Mouse (Mus musculus): Measurements from ENCODE around the gene Mydgf. TPM values are rescaled to one million over a fixed set of nuclear protein-coding genes. Genes with fewer than 3 reads are reported as not detected.

Gene Mydgf
- polyA plus RNA-seq, 1 experiment from 2014 or later: 78.4 TPM

DNA sequence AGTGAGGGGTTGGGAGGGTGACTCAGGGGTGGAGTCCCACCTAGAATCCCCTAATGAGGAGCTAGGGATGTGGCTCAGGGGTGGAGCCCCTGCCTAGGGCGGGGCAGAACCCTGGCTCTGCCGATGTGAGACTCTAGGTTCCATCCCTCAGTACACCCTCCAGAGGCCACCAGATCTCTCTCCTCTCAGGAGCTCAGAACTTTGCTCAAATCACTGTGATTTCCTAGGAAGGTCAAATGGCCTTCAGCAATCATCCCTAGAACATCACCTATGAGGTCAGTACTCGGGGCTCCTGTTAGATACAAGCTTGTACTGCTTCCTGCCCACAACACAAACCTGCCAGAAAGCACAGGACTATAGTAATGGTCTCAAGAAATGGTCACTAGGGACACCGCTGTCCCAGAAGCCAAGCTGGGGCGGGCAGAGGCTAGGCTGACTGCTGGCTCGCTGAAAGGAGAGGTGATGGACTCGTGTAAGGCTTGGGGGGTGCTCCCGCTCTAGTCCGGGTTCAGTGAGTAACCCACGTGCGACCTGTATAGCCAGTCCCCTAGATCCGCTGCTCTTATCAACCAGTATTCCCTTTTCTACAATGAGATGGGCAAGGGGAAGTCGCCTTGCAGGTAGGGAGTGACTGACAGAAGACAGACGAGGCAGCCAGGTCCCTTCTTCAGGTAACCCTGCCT lies 604 bp downstream of the Mydgf start:
- H3K27ac ChIP-seq (replicated peaks): peak overlapping the region; percentile 85
- 2% methylated on average over 14 of the region's 14 CpGs for WGBS
- DNase-seq (ENCODE audit: low spot score): no peak
- H3K9me3 ChIP-seq (replicated peaks): no peaks in the 10 kb centered on the region
- peaks cover 62% of the 10 kb centered on the region for H3K36me3 ChIP-seq
- H3K27me3 ChIP-seq (ENCODE audit: low read depth, poor library complexity, severe bottlenecking): no peaks in the 10 kb centered on the region
- H3K4me1 ChIP-seq: peaks cover 38% of the 10 kb centered on the region
- peak overlapping the region; percentile 79 for H3K4me3 ChIP-seq

GRCm38 (mm10) chr17:56175416-56175815 lies 8.3 kb downstream of the Mydgf start:
- Histone ChIP-seq H3K9me3 (replicated peaks) (no peaks in the 10 kb centered on the region), H3K4me3 (no peak overlapping the region), H3K4me1 (peaks cover 7% of the 10 kb centered on the region), H3K27me3 (ENCODE audit: low read depth, poor library complexity, severe bottlenecking) (no peaks in the 10 kb centered on the region), H3K27ac (replicated peaks) (no peak overlapping the region), H3K36me3 (peaks cover 62% of the 10 kb centered on the region)
- DNase-seq (ENCODE audit: low spot score): no peak
- 98% methylated on average over 3 of the region's 3 CpGs for WGBS

DNA sequence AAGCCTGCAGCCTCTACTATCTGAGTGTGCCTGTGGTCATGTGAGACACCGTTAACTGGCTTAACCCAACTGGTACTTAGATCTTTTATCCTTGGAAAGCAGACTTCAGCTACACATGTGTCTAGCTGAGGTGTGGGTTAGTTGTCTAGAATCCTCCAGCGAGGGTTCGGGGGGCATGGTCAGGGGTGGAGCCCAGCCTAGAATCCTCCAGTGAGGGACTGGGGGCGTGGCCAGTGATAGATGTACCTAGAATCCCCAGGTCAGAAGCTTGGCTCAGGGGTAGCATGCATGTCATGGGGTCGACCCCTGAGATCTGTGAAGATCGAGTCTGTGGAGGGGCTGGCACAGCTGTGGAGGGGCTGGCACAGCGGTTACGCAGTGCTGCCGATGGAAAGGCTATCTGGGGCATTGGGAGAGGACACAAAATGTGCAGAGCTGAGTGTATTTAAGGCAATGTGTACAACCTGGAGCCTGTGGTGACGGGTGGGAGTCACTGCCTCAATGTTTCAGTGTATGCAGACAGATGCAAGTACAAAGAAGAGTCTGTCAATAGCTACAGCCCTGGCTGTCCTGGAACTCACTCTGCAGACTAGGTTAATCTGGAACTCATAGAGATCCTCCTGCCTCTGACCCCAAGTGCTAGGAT lies 10.2 kb downstream of the Mydgf start:
- Histone ChIP-seq H3K27ac (replicated peaks) (no peak overlapping the region), H3K4me1 (peaks cover 17% of the 10 kb centered on the region), H3K36me3 (peaks cover 43% of the 10 kb centered on the region), H3K27me3 (ENCODE audit: low read depth, poor library complexity, severe bottlenecking) (no peaks in the 10 kb centered on the region), H3K4me3 (no peak overlapping the region), H3K9me3 (replicated peaks) (no peaks in the 10 kb centered on the region)
- 59% methylated on average over 10 of the region's 10 CpGs for WGBS
- no peak for DNase-seq (ENCODE audit: low spot score)

DNA sequence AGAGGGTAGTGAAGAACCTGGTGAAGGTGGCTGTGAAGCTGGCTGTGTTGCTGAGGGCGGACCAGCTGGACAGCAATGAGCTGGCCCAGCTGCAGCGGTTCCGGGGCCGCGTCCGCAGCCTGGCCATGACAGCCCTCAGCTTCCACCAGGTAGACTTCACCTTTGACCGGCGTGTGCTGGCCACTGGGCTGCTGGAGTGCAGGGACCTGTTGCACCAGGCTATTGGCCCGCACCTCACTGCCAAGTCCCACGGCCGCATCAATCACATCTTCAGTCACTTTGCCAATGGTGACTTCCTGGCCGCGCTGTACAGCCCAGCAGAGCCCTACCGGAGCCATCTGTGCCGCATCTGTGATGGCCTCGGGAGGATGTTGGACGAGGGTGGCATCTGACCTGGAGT lies 11.8 kb downstream of the Mydgf start:
- DNase-seq (ENCODE audit: low spot score): no peak
- H3K9me3 ChIP-seq (replicated peaks): no peaks in the 10 kb centered on the region
- WGBS: 97% methylated on average over 17 of the region's 17 CpGs
- peaks cover 17% of the 10 kb centered on the region for H3K4me1 ChIP-seq
- no peak overlapping the region for H3K4me3 ChIP-seq
- H3K27ac ChIP-seq (replicated peaks): no peak overlapping the region
- peaks cover 26% of the 10 kb centered on the region for H3K36me3 ChIP-seq
- H3K27me3 ChIP-seq (ENCODE audit: low read depth, poor library complexity, severe bottlenecking): no peaks in the 10 kb centered on the region

GRCm38 (mm10) chr17:56171456-56171855 lies 12.3 kb downstream of the Mydgf start:
- 93% methylated on average over 9 of the region's 9 CpGs for WGBS
- H3K4me3 ChIP-seq: no peak overlapping the region
- peaks cover 22% of the 10 kb centered on the region for H3K36me3 ChIP-seq
- peaks cover 17% of the 10 kb centered on the region for H3K4me1 ChIP-seq
- DNase-seq (ENCODE audit: low spot score): no peak
- H3K9me3 ChIP-seq (replicated peaks): no peaks in the 10 kb centered on the region
- H3K27me3 ChIP-seq (ENCODE audit: low read depth, poor library complexity, severe bottlenecking): no peaks in the 10 kb centered on the region
- no peak overlapping the region for H3K27ac ChIP-seq (replicated peaks)

DNA sequence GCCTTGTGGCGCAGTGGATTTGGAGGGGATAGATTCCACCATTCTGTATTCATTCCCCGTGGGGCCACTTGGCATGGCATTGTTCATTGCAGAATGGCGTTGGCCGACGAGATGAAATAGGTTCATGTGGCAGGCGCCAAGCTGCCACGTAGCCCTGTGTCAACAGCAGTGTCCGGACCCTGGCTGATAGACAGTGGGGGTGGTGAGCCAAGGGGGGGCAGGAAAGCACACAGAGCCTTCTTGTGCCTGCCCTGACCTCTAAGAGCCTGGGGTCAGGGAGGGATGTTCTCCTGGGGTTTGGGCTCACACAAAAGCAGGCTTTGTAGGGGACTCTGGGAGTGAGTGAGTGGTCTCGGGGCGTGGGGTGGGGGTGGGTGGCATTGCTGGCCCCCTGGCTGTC lies 13.1 kb downstream of the Mydgf start:
- Histone ChIP-seq H3K27ac (replicated peaks) (peak overlapping the region; percentile 73), H3K9me3 (replicated peaks) (no peaks in the 10 kb centered on the region), H3K4me1 (peaks cover 19% of the 10 kb centered on the region), H3K4me3 (no peak overlapping the region), H3K27me3 (ENCODE audit: low read depth, poor library complexity, severe bottlenecking) (no peaks in the 10 kb centered on the region), H3K36me3 (peaks cover 14% of the 10 kb centered on the region)
- DNase-seq (ENCODE audit: low spot score): peak; percentile 39
- 35% methylated on average over 10 of the region's 10 CpGs for WGBS

- Histone ChIP-seq H3K27ac (replicated peaks) (peak overlapping the region; percentile 73), H3K4me1 (peaks cover 23% of the 10 kb centered on the region), H3K9me3 (replicated peaks) (no peaks in the 10 kb centered on the region), H3K27me3 (ENCODE audit: low read depth, poor library complexity, severe bottlenecking) (no peaks in the 10 kb centered on the region), H3K4me3 (0 out of 2 replicates have a peak overlapping the region, but pooled peaks have one; percentile 4), H3K36me3 (peaks cover 6% of the 10 kb centered on the region)
- no peak for DNase-seq (ENCODE audit: low spot score)
- 71% methylated on average over 6 of the region's 6 CpGs for WGBS
Observed at GRCm38 (mm10) chr17:56169830-56170229, 13.9 kb downstream of the Mydgf start.

GRCm38 (mm10) chr17:56165671-56166070 lies 18.0 kb downstream of the Mydgf start:
- Histone ChIP-seq H3K27ac (replicated peaks) (no peak overlapping the region), H3K27me3 (ENCODE audit: low read depth, poor library complexity, severe bottlenecking) (peaks cover 12% of the 10 kb centered on the region), H3K4me3 (no peak overlapping the region), H3K4me1 (peaks cover 37% of the 10 kb centered on the region), H3K36me3 (no peaks in the 10 kb centered on the region), H3K9me3 (replicated peaks) (no peaks in the 10 kb centered on the region)
- 76% methylated on average over 11 of the region's 11 CpGs for WGBS
- no peak for DNase-seq (ENCODE audit: low spot score)

- no peak overlapping the region for H3K4me3 ChIP-seq
- 85% methylated on average over 3 of the region's 3 CpGs for WGBS
- no peak for DNase-seq (ENCODE audit: low spot score)
- H3K27me3 ChIP-seq (ENCODE audit: low read depth, poor library complexity, severe bottlenecking): peaks cover 18% of the 10 kb centered on the region
- no peaks in the 10 kb centered on the region for H3K36me3 ChIP-seq
- no peaks in the 10 kb centered on the region for H3K9me3 ChIP-seq (replicated peaks)
- peaks cover 25% of the 10 kb centered on the region for H3K4me1 ChIP-seq
- H3K27ac ChIP-seq (replicated peaks): no peak overlapping the region
Observed at GRCm38 (mm10) chr17:56164510-56164909, 19.2 kb downstream of the Mydgf start.

DNA sequence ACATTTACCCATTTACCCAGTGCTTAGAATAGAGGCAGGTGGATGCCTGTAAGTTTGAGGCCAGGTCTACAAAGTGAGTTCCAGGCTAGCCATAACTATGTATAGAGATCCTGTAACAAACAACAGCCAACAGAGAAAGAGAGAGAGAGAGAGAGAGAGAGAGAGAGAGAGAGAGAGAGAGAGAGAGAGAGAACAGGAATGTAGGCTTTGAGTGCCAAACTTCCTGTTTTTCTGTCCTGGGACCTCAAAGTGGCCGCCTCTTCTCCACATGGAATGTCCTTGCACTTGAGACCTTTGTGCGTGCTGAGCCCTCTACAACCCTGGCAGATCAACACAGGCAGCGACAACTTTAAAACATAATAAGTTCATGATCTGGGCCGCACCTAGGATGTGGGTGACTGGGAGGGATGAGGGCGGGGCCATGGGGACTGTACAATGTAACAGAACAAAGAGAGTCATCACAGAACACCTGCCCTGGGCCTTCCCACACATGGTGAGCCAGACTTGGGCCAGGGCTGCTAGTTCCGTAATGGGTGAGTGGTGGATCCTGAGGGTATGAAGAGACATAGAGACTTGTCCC lies 20.1 kb downstream of the Mydgf start:
- WGBS: 83% methylated on average over 6 of the region's 6 CpGs
- H3K27me3 ChIP-seq (ENCODE audit: low read depth, poor library complexity, severe bottlenecking): peaks cover 27% of the 10 kb centered on the region
- peaks cover 25% of the 10 kb centered on the region for H3K4me1 ChIP-seq
- no peaks in the 10 kb centered on the region for H3K36me3 ChIP-seq
- H3K9me3 ChIP-seq (replicated peaks): no peaks in the 10 kb centered on the region
- no peak overlapping the region for H3K4me3 ChIP-seq
- no peak overlapping the region for H3K27ac ChIP-seq (replicated peaks)
- no peak for DNase-seq (ENCODE audit: low spot score)

DNA sequence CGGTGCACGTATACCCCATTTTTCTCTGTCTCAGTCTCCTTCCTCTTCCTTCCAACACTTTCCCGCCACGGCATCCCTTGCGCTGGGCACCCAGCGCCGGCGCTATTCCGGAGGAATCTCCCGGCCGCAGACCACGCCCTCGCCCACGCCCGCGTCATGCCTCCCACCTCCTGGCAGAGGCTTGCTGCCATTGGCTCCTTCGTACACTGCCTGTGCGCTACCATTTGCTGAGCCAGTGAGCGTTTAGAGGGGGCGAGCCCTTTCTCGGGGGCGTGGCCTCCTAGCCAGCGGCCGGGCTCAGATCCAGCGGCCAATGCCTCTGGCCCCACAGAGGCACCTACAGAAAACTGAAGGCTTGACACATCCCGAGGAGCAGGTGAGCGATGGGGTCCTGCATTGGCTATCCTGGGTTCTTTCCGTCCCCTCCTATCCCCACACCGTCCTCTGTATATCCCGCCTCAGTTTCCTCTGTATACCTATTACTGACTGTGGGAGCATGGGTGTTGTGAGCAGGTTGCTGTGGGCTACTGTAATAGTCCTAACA lies 21.4 kb downstream of the Mydgf start, which contains the start of gene Tnfaip8l1:
Gene Tnfaip8l1, plus strand, starts transcription at position 247 of the 544 bp plus-strand sequence.
- Histone ChIP-seq H3K4me3 (peak within 1 kb of the TSS; percentile 50), H3K27me3 (ENCODE audit: low read depth, poor library complexity, severe bottlenecking) (peaks cover 40% of the 10 kb centered on the region), H3K9me3 (replicated peaks) (no peaks in the 10 kb centered on the region), H3K4me1 (peaks cover 25% of the 10 kb centered on the region), H3K27ac (replicated peaks) (peak within 1 kb of the TSS; percentile 79), H3K36me3 (no peaks in the 10 kb centered on the region)
- peak; percentile 95 for DNase-seq (ENCODE audit: low spot score)
- WGBS: 1% methylated on average over 30 of the region's 30 CpGs

DNA sequence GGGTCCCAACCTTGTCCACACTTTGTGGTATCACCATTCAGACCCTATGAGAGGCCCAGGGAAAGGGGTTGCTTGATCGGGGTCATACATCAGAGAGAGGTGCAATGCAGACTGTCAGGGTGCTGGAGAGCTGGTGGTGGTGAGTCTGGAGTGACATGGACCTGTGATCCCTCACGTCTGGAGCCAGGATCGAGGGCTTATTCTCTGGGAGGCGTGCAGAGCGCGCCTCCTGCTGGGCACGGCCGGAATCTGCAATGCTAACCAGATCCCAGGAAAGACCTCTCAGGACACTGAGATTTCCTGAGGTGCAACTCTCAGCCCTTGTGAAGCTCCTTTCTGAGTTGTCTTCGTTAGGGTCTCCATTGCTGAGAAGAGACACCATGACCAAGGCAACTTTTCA lies 24.0 kb downstream of the Mydgf start:
- 3% methylated on average over 9 of the region's 9 CpGs for WGBS
- peaks cover 62% of the 10 kb centered on the region for H3K27me3 ChIP-seq (ENCODE audit: low read depth, poor library complexity, severe bottlenecking)
- peak; percentile 75 for DNase-seq (ENCODE audit: low spot score)

DNA sequence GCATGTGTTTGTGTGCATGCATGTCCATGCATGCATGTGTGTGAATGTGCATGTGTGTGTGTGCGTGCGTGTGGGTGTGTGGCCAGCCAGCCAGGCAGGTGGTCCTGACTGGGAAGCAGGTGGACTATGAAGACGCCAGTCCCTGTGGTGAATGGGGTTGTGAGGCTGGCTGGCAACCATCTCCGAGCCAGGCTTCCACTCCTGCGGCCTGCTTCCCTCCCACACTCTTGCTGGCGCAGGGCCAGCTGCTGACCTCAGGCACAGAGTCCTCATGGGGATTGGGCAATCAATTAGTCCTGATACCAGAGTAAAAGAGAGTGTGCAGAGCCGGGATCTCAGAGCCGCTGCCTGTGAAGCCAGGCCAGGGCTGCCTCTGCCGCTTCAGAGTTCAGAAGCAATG lies 30.1 kb downstream of the Mydgf start:
- peaks cover 79% of the 10 kb centered on the region for H3K27me3 ChIP-seq (ENCODE audit: low read depth, poor library complexity, severe bottlenecking)

More for the DNA sequence above, 24.0 kb downstream of the Mydgf start:
- Histone ChIP-seq H3K9me3 (replicated peaks) (no peaks in the 10 kb centered on the region), H3K27ac (replicated peaks) (no peak overlapping the region), H3K4me1 (peaks cover 19% of the 10 kb centered on the region), H3K36me3 (no peaks in the 10 kb centered on the region), H3K4me3 (no peak overlapping the region)

More for the DNA sequence above, 30.1 kb downstream of the Mydgf start:
- peaks cover 18% of the 10 kb centered on the region for H3K4me1 ChIP-seq
- no peak overlapping the region for H3K4me3 ChIP-seq
- 59% methylated on average over 9 of the region's 9 CpGs for WGBS
- no peaks in the 10 kb centered on the region for H3K9me3 ChIP-seq (replicated peaks)
- no peak overlapping the region for H3K27ac ChIP-seq (replicated peaks)
- DNase-seq (ENCODE audit: low spot score): no peak
- no peaks in the 10 kb centered on the region for H3K36me3 ChIP-seq
